Mouse (Mus musculus): Measurements from ENCODE around the gene Snx19.

GRCm38 (mm10) chr9:30454527-30454926, 27.6 kb downstream of the Snx19 start:
- TF ChIP-seq CTCF (IDR thresholded peaks at IDR 0.05; ENCODE audit: low read depth) (no peak), EP300 (IDR thresholded peaks at IDR 0.05; ENCODE audit: low read depth) (no peak)

Measured in heart, postnatal 0 days (tissue).